Mouse (Mus musculus) yolk sac, embryonic 10.5 days (tissue): ENCODE measurements around the gene Spata2.
A peak's percentile ranks its signal among the peaks of the same experiment; 100 is the strongest.

Source experiments
- DNase-seq: peaks from one replicate; pipeline ENCODE4 v3.0.0-alpha.2; 2017; ENCODE audit warnings: low spot score

The Spata2 gene

GRCm38 (mm10) chr2:167483081-167483826 lies 9.4 kb downstream of the Spata2 start:
- no peak for DNase-seq

- DNase-seq, result no peak
Measured at GRCm38 (mm10) chr2:167482681-167483080, 10.0 kb downstream of the Spata2 start.

GRCm38 (mm10) chr2:167479501-167479900 lies 13.2 kb downstream of the Spata2 start:
- DNase-seq, result no peak

GRCm38 (mm10) chr2:167478128-167478527 lies 14.6 kb downstream of the Spata2 start:
- peak; percentile 23 for DNase-seq

GRCm38 (mm10) chr2:167476762-167477161 lies 15.9 kb downstream of the Spata2 start:
- no peak for DNase-seq

GRCm38 (mm10) chr2:167476200-167476688 lies 16.4 kb downstream of the Spata2 start:
- DNase-seq, result no peak

GRCm38 (mm10) chr2:167475596-167475995 lies 17.1 kb downstream of the Spata2 start:
- no peak for DNase-seq

GRCm38 (mm10) chr2:167474218-167474617 lies 18.5 kb downstream of the Spata2 start:
- DNase-seq, result no peak

GRCm38 (mm10) chr2:167471585-167471984 lies 21.1 kb downstream of the Spata2 start:
- DNase-seq, result no peak

- no peak for DNase-seq
Measured at GRCm38 (mm10) chr2:167470611-167471010, 22.1 kb downstream of the Spata2 start.

- DNase-seq, result no peak
Measured at GRCm38 (mm10) chr2:167468444-167468843, 24.2 kb downstream of the Spata2 start.

GRCm38 (mm10) chr2:167467214-167467613 lies 25.5 kb downstream of the Spata2 start:
- DNase-seq, result peak; percentile 32

- no peak for DNase-seq
Measured at GRCm38 (mm10) chr2:167465951-167466350, 26.7 kb downstream of the Spata2 start.

- DNase-seq, result no peak
Measured at GRCm38 (mm10) chr2:167463802-167464201, 28.9 kb downstream of the Spata2 start.

GRCm38 (mm10) chr2:167462954-167463353 lies 29.7 kb downstream of the Spata2 start:
- DNase-seq, result peak; percentile 51

- no peak for DNase-seq
Measured at GRCm38 (mm10) chr2:167459071-167459865, 33.4 kb downstream of the Spata2 start.

GRCm38 (mm10) chr2:167458548-167458947 lies 34.1 kb downstream of the Spata2 start:
- no peak for DNase-seq

- no peak for DNase-seq
Measured at GRCm38 (mm10) chr2:167457213-167457612, 35.5 kb downstream of the Spata2 start.

- no peak for DNase-seq
Measured at GRCm38 (mm10) chr2:167456361-167457020, 36.2 kb downstream of the Spata2 start.

- DNase-seq, result no peak
Measured at GRCm38 (mm10) chr2:167453814-167454213, 38.9 kb downstream of the Spata2 start.

GRCm38 (mm10) chr2:167450647-167451046 lies 42.0 kb downstream of the Spata2 start:
- DNase-seq, result no peak
